Mouse (Mus musculus): ENCODE measurements around the gene Rhobtb1.

Rhobtb1 gene

DNA sequence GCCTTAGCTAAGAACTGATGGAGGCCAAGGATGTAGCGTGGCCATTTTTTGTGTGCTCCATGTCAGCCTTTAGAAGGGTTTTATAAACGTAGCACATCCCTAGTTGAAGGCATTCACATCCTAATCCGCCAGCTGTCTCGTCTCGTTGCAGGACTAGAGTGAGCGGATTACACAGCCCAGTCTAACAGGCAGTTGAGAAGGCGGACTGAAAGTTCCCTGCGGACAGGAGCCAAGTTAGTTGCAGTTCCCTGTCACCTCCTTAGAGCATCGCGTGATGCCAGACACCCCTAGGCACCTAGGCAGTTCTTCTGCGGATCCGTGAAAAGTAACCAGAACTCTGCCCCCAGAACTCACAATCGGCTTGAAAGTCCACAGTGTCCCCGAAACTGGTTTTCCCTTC, 60.7 kb downstream of the Rhobtb1 start:
- DNase-seq = peak in 1 of 2 experiments; percentile 33

DNA sequence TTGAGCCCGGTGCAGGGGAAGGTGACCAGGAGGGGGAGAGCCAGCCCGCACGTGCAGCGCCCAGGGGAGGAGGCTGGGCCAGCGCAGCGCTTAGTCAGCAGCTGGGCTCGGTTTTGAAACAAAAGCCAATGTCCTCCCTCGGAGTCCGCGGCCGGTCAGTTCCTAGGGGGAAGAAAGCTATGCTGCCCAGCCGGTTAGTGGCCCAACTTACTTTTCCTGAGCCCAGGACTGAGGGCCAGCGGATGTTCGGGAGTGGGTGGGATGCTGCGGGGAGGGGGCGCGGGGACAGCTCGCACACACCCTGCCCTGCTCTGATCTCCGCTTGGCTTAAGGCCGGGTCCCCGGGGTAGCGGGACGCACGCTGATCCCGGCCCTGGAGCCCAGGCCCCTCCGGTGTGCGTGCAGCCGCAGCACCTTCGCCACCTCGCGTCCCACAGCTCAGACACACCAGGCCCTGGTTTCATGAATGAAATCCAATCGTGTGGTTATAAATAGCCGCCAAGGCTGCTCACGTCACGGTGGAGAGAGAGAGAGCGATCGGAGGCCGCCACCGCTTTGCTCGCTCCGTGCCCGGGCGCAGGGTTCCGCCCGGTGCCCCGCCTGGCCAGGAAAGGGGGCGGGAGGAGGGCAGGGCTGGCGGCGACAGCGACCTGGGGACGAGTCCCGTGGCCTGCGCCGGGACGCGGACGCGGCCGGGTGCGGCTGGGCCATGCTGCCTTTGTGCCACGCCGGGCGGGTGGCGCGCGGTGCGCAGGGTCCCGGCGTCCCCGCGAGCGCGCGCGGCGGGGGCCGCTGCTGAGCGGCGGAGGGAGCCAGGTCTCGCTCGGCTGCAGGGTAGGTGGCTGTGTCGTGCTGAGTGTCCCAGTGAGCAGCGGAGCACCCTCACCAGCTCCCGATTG, 61.6 kb downstream of the Rhobtb1 start, which contains the start of gene A930033H14Rik:
TSS of gene A930033H14Rik (minus strand) at position 557 of the 899 bp plus-strand sequence.
- peak; percentile 76 to 82 for DNase-seq

DNA sequence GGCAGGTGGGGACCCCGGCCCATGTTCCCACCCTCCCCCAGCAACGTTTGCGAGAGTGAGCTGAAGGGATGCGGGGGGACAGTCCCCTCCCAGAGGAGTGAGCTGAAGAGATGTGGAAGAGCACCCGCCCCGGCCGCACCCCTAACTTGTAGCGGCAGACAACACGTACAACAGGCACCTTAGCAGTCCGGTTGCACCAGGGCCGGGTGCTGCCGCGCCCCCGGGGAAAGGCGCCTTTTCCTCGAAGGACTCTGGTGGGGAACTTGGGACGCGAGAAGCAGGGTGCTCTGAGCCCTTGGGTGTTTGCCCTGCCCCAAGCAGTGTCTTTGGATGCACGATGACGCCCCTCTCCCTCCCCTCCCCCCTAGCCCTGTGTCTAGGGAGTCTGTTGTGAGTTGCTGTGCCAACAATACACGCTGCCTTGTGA, 62.2 kb downstream of the Rhobtb1 start:
- DNase-seq = no peak

DNA sequence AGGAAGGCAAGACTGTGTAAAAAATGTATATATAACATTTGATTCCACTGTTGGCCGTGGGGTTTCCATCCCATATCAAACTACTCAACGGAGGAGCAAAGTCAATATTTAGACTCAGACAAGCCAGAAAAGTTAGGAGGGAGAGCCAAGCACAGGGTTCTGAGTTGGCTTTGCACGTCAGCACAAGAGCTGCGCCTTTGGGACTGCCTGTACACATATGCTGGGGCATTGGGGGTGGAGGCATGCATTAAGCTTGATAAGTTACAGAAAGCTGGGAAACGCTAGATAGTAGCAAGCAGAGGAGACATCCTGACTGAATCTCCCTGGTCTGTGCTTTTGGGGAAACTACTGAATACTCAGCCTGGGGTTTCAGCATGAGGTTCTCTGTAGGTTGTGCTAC, 62.8 kb downstream of the Rhobtb1 start:
- no peak for DNase-seq

DNA sequence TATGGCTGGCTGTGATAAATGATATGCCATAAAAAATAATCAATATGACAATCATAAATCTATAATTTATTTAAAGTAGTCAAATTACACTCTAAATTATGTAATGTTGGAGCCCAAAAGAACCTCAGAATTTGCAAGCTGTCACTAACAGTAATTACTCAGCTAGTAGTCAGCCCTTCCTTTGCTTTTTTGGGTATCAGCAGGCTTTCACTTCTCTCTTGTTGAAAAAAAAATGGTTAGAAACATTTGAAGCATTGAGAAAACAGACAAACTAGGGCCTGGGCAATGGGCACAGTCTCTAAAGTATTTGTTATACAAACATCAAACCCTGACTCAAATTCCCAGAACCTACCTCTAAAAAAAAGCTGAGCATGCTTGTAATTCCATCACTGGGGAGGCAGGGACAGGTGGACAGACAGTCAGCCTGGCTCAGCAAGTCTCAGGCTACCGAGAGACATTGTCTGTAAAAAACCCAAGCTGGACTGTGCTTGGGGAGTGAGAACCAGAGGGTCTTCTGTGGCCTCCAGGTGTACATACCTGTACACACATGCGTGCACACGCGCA, 66.0 kb downstream of the Rhobtb1 start:
- no peak for DNase-seq

DNA sequence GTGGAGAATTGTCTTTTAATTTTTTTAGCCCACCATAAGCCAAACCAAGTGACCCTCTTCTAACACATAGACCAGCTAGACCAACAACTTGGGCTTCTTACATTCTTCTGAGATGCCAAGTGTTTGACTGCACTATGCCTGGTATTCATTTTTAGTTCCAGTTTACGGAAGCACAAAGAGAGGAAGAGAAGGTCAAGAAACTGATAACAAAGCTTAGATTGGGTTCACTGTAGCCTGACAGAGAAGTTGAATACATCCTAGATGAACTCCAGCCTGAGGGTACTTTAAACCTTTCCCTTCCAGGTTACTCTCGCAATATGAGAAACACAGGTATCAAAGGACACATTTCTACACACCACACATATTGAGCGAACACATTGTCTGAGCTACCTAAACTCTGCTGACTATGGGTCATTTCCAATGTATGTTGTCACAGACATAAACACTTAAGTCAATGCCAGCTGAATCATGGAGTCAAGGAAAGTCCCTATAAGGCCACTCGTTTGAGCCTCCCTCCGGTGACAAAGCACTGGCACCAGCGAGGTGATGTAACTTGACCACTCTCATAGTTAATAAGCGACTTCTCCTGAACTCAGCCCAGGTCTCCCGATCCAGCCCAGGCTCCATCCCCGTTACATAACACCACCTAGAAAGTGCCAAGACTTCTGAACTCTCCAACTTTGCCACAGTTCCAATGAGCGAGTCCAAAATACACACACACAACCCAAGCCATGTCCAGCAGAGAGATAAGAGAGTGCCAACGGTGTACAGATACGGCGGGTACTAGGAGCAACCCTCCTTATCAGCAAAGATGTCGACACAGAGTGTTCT, 67.4 kb downstream of the Rhobtb1 start:
- peak; percentile 86 to 94 for DNase-seq

DNA sequence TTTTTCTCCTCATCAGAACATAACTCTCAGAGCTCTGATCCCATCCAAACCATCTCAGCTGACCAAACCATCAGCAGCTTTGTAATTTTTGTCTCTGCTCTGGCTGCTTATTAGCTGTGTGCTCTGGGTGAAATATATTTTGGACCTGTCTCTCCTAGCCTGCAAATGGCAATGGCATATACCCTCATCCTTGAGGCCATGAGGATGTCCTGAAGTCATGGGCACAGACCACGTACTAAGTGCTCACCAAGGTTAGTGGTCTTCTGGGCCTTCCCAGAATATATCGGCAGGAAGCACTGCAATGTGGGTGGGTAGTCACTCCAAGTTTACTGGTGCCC, 68.0 kb downstream of the Rhobtb1 start:
- DNase-seq = no peak

DNA sequence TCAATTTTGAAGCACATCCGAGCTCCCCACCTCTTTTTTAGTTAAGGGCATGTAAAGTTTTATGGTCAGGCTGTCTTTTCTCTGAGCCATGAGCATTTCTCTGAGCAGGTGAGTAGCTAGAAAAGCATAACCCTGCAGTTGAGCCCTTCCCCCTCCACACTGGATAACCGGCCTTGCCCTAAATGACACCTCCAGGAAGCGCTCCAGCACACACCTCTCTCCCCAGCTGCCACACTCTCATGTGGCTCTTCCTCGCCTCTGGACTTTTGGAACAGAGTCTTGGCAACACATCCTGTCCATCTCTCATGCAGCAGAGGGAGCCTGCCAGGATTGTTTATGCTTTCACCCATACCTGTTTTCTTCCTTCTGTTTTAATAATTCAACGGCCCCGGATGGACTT, 69.1 kb downstream of the Rhobtb1 start:
- DNase-seq = peak; percentile 80 to 89

DNA sequence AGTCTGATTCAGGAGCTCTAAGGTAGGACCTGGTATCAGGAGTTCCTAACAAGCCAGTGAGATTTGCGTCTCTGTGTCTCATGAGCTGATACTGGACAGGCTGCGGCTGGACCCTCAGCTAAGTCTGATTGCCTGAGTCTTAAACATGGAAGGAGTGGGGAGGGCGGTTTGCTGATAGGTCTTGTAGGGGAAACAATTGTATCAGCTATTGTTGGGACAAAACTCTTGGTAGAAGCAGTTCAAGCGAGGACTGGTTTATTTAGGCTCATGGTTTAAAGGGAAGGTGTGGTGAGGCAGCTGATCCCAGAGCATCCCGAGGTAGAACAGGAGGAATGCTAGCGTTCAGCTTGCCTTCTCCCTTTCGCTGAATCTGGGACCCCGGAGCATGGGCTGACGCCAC, 69.9 kb downstream of the Rhobtb1 start:
- no peak for DNase-seq

DNA sequence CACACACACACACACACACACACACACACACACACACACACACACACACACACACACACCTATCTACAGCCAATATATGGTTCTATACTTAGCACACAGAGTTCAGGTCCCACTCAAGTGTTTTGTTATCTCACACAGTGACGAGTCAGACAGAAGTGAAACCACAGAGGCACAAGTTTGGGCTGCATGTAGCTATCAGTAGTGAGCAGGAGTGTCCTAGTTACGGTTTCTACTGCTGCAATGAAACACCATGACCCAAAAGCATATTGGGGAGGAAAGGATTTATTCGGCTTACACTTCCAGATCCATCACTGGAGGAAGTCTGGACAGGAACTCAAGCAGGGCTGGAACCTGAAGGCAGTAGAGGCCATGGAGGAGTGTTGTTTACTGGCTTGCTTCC, 70.7 kb downstream of the Rhobtb1 start:
- no peak for DNase-seq

DNA sequence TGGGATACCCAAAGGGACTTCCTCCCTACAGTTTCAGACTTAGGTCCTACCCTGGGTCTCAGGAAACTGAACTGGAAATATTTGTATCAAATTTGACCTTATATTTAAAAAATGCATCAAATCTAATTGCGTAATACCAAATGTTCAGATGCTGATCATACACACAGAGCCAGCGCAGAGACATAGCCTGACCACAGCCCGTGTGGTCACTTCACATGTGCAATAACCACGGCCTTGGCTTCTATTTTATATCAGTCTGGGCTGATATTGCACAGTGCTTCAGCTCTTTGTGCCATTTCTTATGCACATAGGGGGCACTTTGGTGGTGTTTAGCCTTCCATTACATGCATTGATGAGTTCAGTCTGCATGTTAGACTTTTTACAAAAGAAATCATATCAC, 72.0 kb downstream of the Rhobtb1 start:
- DNase-seq = no peak

DNA sequence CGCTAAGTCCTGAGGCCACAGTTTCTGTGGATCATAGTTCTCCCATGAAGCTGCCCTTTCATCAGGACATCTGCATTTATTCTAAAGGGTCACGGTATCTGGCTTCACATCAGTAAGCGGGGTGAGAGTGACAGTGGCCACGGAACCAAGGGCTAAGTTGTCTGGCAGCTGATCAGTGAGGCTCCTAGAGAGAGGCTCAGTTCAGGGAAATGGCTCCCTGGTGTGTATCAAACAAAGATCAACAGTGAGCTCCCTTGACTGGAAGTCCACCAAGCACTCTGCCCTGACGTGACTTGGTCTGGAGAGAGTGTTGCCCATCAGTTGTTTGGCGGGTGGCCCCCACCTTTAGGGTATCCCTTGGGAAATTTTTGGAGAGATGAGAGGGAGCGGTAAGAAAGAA, 73.0 kb downstream of the Rhobtb1 start:
- DNase-seq = no peak

DNA sequence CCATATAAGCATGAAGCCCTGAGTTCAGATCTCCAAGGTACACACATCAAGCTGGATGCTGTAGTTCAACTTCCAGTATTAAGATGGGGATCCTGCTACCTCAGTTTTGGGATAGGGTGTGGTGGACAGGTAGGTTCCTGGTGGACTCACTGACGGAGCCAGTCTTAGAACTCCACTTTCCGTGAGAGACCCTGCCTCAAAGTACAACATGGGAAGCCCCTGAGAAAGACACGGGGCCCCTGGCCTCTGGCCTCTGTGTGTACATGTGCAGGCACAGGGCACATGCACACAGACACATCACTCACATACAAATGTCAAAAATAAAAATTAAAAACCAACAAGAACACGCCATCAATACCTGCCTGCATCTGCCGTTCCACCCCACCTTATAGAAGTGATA, 74.2 kb downstream of the Rhobtb1 start:
- DNase-seq = no peak

DNA sequence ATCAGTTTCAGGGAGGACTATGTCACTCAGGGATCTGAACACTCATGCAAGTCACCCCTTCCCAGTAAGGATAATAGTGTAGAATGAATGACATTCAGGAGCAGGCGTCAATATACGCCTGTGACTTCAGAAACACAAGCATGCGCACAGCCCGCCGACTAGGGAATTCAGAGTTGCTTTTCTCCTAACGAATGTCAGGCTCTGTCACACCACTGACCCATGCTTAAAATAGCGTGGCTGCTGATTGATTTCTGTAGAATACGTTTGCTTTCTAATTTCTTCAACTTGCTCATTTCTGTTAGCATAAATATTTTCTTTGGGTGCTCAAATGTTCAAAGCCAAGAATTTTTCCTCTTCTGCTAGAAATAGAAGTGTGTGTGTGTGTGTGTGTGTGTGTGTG, 74.7 kb downstream of the Rhobtb1 start:
- DNase-seq = no peak

DNA sequence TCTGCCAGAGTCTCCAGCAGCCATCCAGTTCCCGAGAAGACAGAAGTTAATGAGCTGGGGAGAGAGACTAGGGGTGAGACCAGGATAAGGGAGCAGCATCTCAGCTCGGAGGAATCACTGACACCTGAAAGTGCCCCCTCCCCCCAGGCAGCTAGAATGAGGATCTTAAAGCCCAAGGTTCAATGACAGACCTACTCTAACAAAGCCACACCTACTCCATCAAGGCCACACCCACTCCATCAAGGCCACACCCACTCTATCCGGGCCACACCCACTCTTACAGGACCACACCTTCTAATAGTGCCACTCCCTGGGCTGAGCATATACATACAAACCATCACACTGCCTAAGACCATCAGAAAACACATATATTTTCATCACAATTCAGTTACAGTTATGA, 86.0 kb downstream of the Rhobtb1 start:
- no peak for DNase-seq

DNA sequence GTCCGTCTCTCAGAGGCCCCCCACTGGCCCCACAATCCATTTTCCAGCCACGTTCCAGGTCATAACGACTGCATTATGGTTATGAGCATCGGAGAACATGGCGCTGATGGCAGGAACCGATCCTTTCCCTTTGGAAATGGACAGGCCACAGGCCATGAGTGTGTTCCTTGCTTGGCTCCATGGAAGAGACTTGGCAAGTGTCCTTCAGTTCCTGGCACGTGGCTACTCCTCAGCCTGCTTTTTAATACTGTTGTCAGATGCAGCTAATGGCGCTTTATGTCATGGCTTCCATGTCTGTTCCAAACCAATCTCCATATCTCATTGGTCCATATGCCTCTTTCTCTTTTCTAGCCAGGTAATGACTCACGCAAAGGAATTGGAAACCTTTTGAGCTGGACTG, 86.5 kb downstream of the Rhobtb1 start:
- no peak for DNase-seq

DNA sequence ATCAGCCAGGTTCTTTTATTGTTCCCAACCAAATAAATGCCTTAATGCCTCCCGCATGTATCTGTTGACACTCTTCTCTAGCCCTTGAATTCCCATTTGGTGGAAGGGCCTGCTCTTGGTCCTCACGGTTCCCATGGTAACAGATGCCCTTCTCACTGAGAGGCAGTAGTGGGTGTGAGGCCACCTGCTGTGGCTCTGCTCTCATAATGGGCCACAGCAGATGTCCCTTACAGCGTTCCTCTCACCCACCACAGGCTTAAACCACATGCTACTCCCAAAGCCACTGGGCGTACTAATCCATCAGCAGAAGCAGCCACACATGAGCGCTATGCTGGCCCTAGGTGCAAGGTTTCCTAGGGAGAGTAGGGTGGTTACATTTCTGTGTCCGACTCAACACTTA, 87.1 kb downstream of the Rhobtb1 start:
- no peak for DNase-seq

DNA sequence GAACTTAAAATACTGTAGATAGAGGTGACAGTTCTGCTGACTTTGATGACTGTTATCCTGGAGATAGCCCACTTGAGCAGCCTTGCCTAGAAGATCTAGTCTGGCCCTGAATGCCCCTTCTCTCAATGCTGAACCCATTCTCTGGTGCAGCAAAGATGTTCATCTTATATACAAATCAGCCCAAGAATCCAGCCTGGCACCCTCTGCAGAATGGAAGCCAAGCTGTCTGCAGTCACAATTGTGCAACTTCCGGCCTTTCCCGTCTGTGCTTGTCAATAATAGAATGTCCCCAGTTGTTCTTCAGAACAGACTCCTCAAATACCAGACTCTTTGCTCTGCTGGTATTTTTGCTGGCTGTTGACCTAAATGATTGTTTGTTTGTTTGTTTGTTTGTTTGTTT, 89.3 kb downstream of the Rhobtb1 start:
- DNase-seq = no peak

DNA sequence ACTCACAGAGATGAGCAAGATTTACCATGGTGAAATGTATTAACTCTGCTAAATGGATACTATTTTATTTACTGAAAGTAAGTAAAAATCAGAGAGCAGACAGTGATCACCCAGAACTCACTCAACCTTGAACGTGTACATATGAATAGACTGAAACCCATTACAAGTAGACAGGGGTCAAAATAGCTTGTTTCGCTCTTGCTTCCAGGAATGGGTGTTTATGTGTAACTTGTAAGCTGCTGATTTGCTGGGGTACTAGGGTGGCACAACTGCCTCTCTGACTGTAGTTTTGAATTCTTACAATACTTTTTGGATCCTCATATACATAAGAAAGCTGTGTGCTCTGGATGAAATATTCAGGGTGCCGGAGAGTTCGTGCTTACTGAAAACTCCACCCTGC, 93.9 kb downstream of the Rhobtb1 start:
- no peak for DNase-seq

DNA sequence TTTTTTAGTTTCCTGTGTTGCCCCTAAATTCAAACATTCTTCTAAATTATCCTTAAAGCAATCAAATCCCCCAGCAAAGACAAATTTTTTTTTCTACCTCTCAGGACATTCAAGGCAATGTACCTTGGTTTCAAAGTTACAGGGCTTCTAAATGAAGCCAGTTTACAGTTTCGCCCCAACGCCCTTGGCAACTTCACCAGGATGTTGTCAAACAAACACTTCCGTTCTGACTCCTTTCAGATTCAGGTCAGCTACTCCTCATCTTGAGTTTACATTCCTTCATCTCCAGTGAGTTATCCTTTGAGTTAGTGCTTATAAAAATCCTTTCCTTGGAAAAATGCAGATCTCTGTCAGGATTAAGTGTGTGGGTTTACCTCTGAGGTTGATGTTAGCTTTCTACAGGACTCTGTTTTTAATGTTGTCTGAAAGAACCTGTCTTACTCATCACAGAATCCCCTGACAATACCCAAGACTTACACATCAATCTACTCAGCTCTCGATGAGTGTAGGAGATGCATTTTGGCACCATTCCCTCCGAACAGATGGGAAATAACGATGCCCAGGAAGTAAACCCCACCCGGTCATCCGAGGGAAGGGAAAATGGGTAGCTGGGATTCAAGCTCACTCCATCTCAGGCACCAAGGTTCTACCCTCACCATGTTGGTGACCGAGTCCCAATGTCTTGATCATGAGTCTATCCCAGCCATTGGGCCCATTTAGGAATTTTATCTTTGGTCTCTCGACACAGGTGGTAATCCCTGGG, 94.9 kb downstream of the Rhobtb1 start:
- peak; percentile 51 to 57 for DNase-seq

DNA sequence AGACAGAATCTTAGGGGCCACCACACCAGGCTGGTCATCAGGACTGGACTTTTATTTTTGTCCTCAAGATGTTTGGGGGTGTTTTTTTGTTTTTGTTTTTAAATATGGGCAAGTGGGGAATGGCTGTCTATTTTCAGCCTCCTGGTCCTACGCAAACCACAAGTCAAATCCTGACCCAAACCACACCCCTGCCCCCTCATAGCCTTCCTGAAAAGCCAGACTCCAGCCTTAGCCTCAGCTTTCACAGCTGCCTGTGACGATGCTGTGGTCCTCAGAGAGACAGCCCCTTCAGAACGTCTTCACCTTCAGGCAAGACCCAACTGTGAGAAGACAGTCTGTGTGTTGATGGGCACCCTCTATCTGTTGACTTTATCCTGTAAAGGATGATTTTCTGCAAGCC, 95.5 kb downstream of the Rhobtb1 start:
- no peak for DNase-seq

DNA sequence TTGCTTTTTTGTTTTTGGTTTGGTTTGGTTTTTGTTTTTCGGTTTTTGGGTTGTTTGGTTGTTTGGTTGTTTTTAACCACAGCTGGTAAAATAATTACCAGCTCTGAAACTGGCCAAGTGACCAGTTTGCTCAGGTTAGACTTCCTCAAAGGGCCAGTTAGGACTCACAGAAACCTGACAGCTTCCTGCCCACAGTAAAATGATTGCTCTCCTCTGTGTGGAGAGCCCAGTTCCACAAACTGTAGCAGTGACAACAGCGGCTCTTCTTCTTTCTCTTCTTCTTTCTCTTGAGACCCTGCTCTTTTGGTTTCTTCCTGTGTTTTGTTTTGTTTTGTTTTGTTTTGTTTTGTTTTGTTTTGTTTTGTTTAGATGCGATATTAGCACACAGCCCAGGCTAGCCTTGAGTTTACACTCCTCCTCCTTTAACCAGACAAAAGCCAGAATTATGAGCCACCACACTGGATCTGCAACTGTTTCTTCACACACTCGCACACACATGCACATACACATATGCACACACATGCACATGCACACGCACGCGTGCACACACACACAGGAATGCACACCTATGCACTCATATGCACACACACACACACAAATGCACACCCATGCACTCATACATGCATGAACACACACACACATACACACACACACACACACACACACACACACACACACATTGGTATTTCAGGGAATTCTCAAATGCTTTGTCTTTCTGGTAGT, 96.2 kb downstream of the Rhobtb1 start:
- no peak for DNase-seq
